Mouse (Mus musculus): Measurements from ENCODE around the gene Asphd2. TPM values are rescaled to one million over a fixed set of nuclear protein-coding genes. Genes with fewer than 3 reads are reported as not detected.

Gene Asphd2
- total and polyA plus RNA-seq, 3 experiments = 0.16 TPM; not detected in 2

- DNase-seq (ENCODE audit: low spot score) = no peak
- H3K9me3 ChIP-seq (replicated peaks) = peaks cover 16% of the 10 kb centered on the region
- TF ChIP-seq POLR2AphosphoS5 (IDR thresholded peaks at IDR 0.05; ENCODE audit: insufficient replicate concordance, low read depth, low read length) (no peak), GATA2 (IDR thresholded peaks at IDR 0.05; ENCODE audit: borderline replicate concordance, low read depth, low read length) (no peak), CTCF (IDR thresholded peaks at IDR 0.05; ENCODE audit: low read depth, low read length) (no peak), GATA1 (IDR thresholded peaks at IDR 0.05; ENCODE audit: borderline replicate concordance, low read length) (no peak), TAL1 (conservative IDR thresholded peaks at IDR 0.05; ENCODE audit: low read depth, low read length) (no peak)
- H3K4me1 ChIP-seq (ENCODE audit: insufficient read depth, low read depth, low read length) = no peaks in the 10 kb centered on the region; the same call in 1 of the 2 replicates
- no peak overlapping the region for H3K4me3 ChIP-seq (ENCODE audit: low read depth, low read length)
- peaks cover 6% of the 10 kb centered on the region; the same call in 1 of the 2 replicates for H3K27me3 ChIP-seq (ENCODE audit: insufficient read depth, low read length)
- H3K36me3 ChIP-seq (replicated peaks) = no peaks in the 10 kb centered on the region
- ATAC-seq (ENCODE audit: extremely low read depth, insufficient number of reproducible peaks, low FRiP score, poor library complexity, severe bottlenecking) = no peak
Observed at GRCm38 (mm10) chr5:112394415-112394763, 277 bp downstream of the Asphd2 start.

- no peak for DNase-seq (ENCODE audit: low spot score)
- Histone ChIP-seq H3K9me3 (replicated peaks) (peaks cover 16% of the 10 kb centered on the region), H3K4me3 (ENCODE audit: low read depth, low read length) (no peak overlapping the region), H3K36me3 (replicated peaks) (no peaks in the 10 kb centered on the region), H3K4me1 (ENCODE audit: insufficient read depth, low read depth, low read length) (no peaks in the 10 kb centered on the region; the same call in 1 of the 2 replicates), H3K27me3 (ENCODE audit: insufficient read depth, low read length) (peaks cover 6% of the 10 kb centered on the region; the same call in 1 of the 2 replicates)
- ATAC-seq (ENCODE audit: extremely low read depth, insufficient number of reproducible peaks, low FRiP score, poor library complexity, severe bottlenecking) = no peak
- TF ChIP-seq TAL1 (conservative IDR thresholded peaks at IDR 0.05; ENCODE audit: low read depth, low read length) = no peak
Observed at GRCm38 (mm10) chr5:112393741-112394414, 788 bp downstream of the Asphd2 start.

- ATAC-seq (ENCODE audit: extremely low read depth, insufficient number of reproducible peaks, low FRiP score, poor library complexity, severe bottlenecking) (no peak), DNase-seq (ENCODE audit: low spot score) (no peak)
- H3K9me3 ChIP-seq (replicated peaks) = peaks cover 14% of the 10 kb centered on the region
- 0 out of 2 replicates have a peak overlapping the region, but pooled peaks have one; percentile 13 for H3K4me3 ChIP-seq (ENCODE audit: low read depth, low read length)
- peaks cover 12% of the 10 kb centered on the region for H3K27me3 ChIP-seq (ENCODE audit: insufficient read depth, low read length)
- no peaks in the 10 kb centered on the region; the same call in 1 of the 2 replicates for H3K4me1 ChIP-seq (ENCODE audit: insufficient read depth, low read depth, low read length)
- no peak for TF ChIP-seq CTCF (IDR thresholded peaks at IDR 0.05; ENCODE audit: low read depth, low read length)
- no peak for TF ChIP-seq POLR2AphosphoS5 (IDR thresholded peaks at IDR 0.05; ENCODE audit: insufficient replicate concordance, low read depth, low read length)
- TF ChIP-seq GATA2 (IDR thresholded peaks at IDR 0.05; ENCODE audit: borderline replicate concordance, low read depth, low read length) = no peak
- no peak for TF ChIP-seq TAL1 (conservative IDR thresholded peaks at IDR 0.05; ENCODE audit: low read depth, low read length)
- no peak for TF ChIP-seq GATA1 (IDR thresholded peaks at IDR 0.05; ENCODE audit: borderline replicate concordance, low read length)
- H3K36me3 ChIP-seq (replicated peaks) = no peaks in the 10 kb centered on the region
Observed at GRCm38 (mm10) chr5:112391676-112392323, 2.9 kb downstream of the Asphd2 start.

- TF ChIP-seq TAL1 (conservative IDR thresholded peaks at IDR 0.05; ENCODE audit: low read depth, low read length) (no peak), CTCF (IDR thresholded peaks at IDR 0.05; ENCODE audit: low read depth, low read length) (no peak), GATA2 (IDR thresholded peaks at IDR 0.05; ENCODE audit: borderline replicate concordance, low read depth, low read length) (no peak), POLR2AphosphoS5 (IDR thresholded peaks at IDR 0.05; ENCODE audit: insufficient replicate concordance, low read depth, low read length) (no peak), GATA1 (IDR thresholded peaks at IDR 0.05; ENCODE audit: borderline replicate concordance, low read length) (no peak)
- H3K27me3 ChIP-seq (ENCODE audit: insufficient read depth, low read length) = peaks cover 12% of the 10 kb centered on the region
- H3K9me3 ChIP-seq (replicated peaks) = peaks cover 14% of the 10 kb centered on the region
- ATAC-seq (ENCODE audit: extremely low read depth, insufficient number of reproducible peaks, low FRiP score, poor library complexity, severe bottlenecking) = no peak
- H3K4me3 ChIP-seq (ENCODE audit: low read depth, low read length) = no peak overlapping the region
- peaks cover 6% of the 10 kb centered on the region for H3K4me1 ChIP-seq (ENCODE audit: insufficient read depth, low read depth, low read length)
- H3K36me3 ChIP-seq (replicated peaks) = no peaks in the 10 kb centered on the region
- DNase-seq (ENCODE audit: low spot score) = no peak
Observed at GRCm38 (mm10) chr5:112391002-112391401, 3.7 kb downstream of the Asphd2 start.

- no peak for TF ChIP-seq CTCF (IDR thresholded peaks at IDR 0.05; ENCODE audit: low read depth, low read length)
- no peak for TF ChIP-seq TAL1 (conservative IDR thresholded peaks at IDR 0.05; ENCODE audit: low read depth, low read length)
- TF ChIP-seq GATA2 (IDR thresholded peaks at IDR 0.05; ENCODE audit: borderline replicate concordance, low read depth, low read length) = no peak
- no peak for TF ChIP-seq GATA1 (IDR thresholded peaks at IDR 0.05; ENCODE audit: borderline replicate concordance, low read length)
- TF ChIP-seq POLR2AphosphoS5 (IDR thresholded peaks at IDR 0.05; ENCODE audit: insufficient replicate concordance, low read depth, low read length) = no peak
- ATAC-seq (ENCODE audit: extremely low read depth, insufficient number of reproducible peaks, low FRiP score, poor library complexity, severe bottlenecking) = no peak
- peaks cover 8% of the 10 kb centered on the region for H3K27me3 ChIP-seq (ENCODE audit: insufficient read depth, low read length)
- peaks cover 4% of the 10 kb centered on the region for H3K9me3 ChIP-seq (replicated peaks)
- no peak for DNase-seq (ENCODE audit: low spot score)
- H3K4me1 ChIP-seq (ENCODE audit: insufficient read depth, low read depth, low read length) = peaks cover 14% of the 10 kb centered on the region
- no peaks in the 10 kb centered on the region for H3K36me3 ChIP-seq (replicated peaks)
- no peak overlapping the region for H3K4me3 ChIP-seq (ENCODE audit: low read depth, low read length)
Observed at GRCm38 (mm10) chr5:112389352-112389751, 5.3 kb downstream of the Asphd2 start.

GRCm38 (mm10) chr5:112385973-112386372 is 8.7 kb downstream of the Asphd2 start:
- peaks cover 9% of the 10 kb centered on the region for H3K27me3 ChIP-seq (ENCODE audit: insufficient read depth, low read length)
- TF ChIP-seq GATA2 (IDR thresholded peaks at IDR 0.05; ENCODE audit: borderline replicate concordance, low read depth, low read length) (no peak), CTCF (IDR thresholded peaks at IDR 0.05; ENCODE audit: low read depth, low read length) (no peak), TAL1 (conservative IDR thresholded peaks at IDR 0.05; ENCODE audit: low read depth, low read length) (no peak), GATA1 (IDR thresholded peaks at IDR 0.05; ENCODE audit: borderline replicate concordance, low read length) (no peak), POLR2AphosphoS5 (IDR thresholded peaks at IDR 0.05; ENCODE audit: insufficient replicate concordance, low read depth, low read length) (no peak)
- H3K4me3 ChIP-seq (ENCODE audit: low read depth, low read length) = no peak overlapping the region
- DNase-seq (ENCODE audit: low spot score) = no peak
- no peaks in the 10 kb centered on the region for H3K9me3 ChIP-seq (replicated peaks)
- H3K4me1 ChIP-seq (ENCODE audit: insufficient read depth, low read depth, low read length) = peaks cover 17% of the 10 kb centered on the region
- no peak for ATAC-seq (ENCODE audit: extremely low read depth, insufficient number of reproducible peaks, low FRiP score, poor library complexity, severe bottlenecking)
- H3K36me3 ChIP-seq (replicated peaks) = peaks cover 7% of the 10 kb centered on the region

All from G1E (cell line).